ENCODE assay signal across 8 mouse cellular contexts in genomic region chr6:24627586-24628030, GRCm38 (mm10). TPM values are rescaled to one million over a fixed set of nuclear protein-coding genes. Genes with fewer than 3 reads are reported as not detected.
DNase-seq lines count a peak whose midpoint lies in the region; ATAC-seq lines count a peak whose summit lies in the region.

No protein-coding gene starts in this region.

- ATAC-seq in hematopoietic stem cell, adult 5-6 weeks (replicated peaks in 1 of 2; ENCODE audit: insufficient read depth in 1 of 2, low FRiP score in 2 of 2, low TSS enrichment in 1 of 2, low read depth in 1 of 2, poor library complexity in 2 of 2, severe bottlenecking in 2 of 2), result peak; percentile 73 to 89

- whole genome bisulfite sequencing in large intestine, adult 2 months, result 60% methylated on average over 5 of the region's 5 CpGs

- peak; percentile 69 for DNase-seq in adrenal gland, postnatal 10 days
- no peak for DNase-seq in adrenal gland, postnatal 25 days
- peak; percentile 61 for DNase-seq in T-cell, adult 2 months (ENCODE audit: low spot score)
- peak; percentile 75 for DNase-seq in embryo, embryonic 11 days
- DNase-seq in large intestine, adult 2 months (ENCODE audit: low read depth, low spot score), result peak; percentile 36
- DNase-seq in lung, postnatal 25 days (ENCODE audit: low spot score), result peak; percentile 58
- peak; percentile 53 for DNase-seq in right cerebral cortex, postnatal 4 days

RNA-seq across cellular contexts. Expression of gene Lmod2, which starts 30.0 kb away (rescaled TPM):
- 10 to 100 TPM; 11.5 to 17.4 TPM for total RNA-seq in adrenal gland, postnatal 10 days (2021)
- total RNA-seq in adrenal gland, postnatal 25 days (2021), result 0.46 TPM in 1 of 2 replicates, not detected in the other
- not detected in 2 replicates for total RNA-seq in hematopoietic stem cell, adult 5-6 weeks (2017)
- not detected in 2 replicates for polyA plus RNA-seq in large intestine, adult 2 months (2012; rRNA removed)

RNA-seq across cellular contexts. Expression of gene Wasl, which starts 37.2 kb away (rescaled TPM):
- total RNA-seq in adrenal gland, postnatal 10 days (2021), result 10 to 100 TPM; 48.4 to 53.4 TPM
- total RNA-seq in adrenal gland, postnatal 25 days (2021), result 59.3 and 70.6 TPM in 2 replicates
- total RNA-seq in hematopoietic stem cell, adult 5-6 weeks (2017), result 9.5 and 17.6 TPM in 2 replicates
- polyA plus RNA-seq in large intestine, adult 2 months (2012; rRNA removed), result 16.9 and 45.3 TPM in 2 replicates
